Mouse (Mus musculus) urinary bladder, postnatal 14 days (tissue): ENCODE measurements around the gene Cyp4f17.
"Not testable (repeated sequence)": the region's sequence is repeated elsewhere in the genome, so short reads cannot be mapped to it uniquely, and the experiment has no call there.

ENCODE experiments used
- DNase-seq: peaks from one replicate; pipeline ENCODE4 v3.0.0; 2021; ENCODE audit warnings: low spot score

Gene Cyp4f17

GRCm38 (mm10) chr17:32526341-32526740 lies 20.5 kb downstream of the Cyp4f17 start:
- DNase-seq: not testable (repeated sequence)

- no peak for DNase-seq
Observed at GRCm38 (mm10) chr17:32527748-32528147, 21.9 kb downstream of the Cyp4f17 start.

GRCm38 (mm10) chr17:32528408-32529337 lies 22.8 kb downstream of the Cyp4f17 start:
- peak; percentile 90 for DNase-seq

- DNase-seq: not testable (repeated sequence)
Observed at GRCm38 (mm10) chr17:32532356-32532755, 26.5 kb downstream of the Cyp4f17 start.

- DNase-seq: no peak
Observed at GRCm38 (mm10) chr17:32534068-32534467, 28.2 kb downstream of the Cyp4f17 start.

- peak; percentile 93 for DNase-seq
Observed at GRCm38 (mm10) chr17:32536051-32536866, 30.4 kb downstream of the Cyp4f17 start, which contains the start of gene Cyp4f16. Gene Cyp4f16 (plus strand): TSS chr17:32536558.

- no peak for DNase-seq
Observed at GRCm38 (mm10) chr17:32536867-32537250, 31.0 kb downstream of the Cyp4f17 start.

- DNase-seq: not testable (repeated sequence)
Observed at GRCm38 (mm10) chr17:32544792-32545191, 38.9 kb downstream of the Cyp4f17 start.

- DNase-seq: not testable (repeated sequence)
Observed at GRCm38 (mm10) chr17:32550377-32550776, 44.5 kb downstream of the Cyp4f17 start.

- peak; percentile 78 for DNase-seq
Observed at GRCm38 (mm10) chr17:32550900-32551770, 45.3 kb downstream of the Cyp4f17 start.

GRCm38 (mm10) chr17:32553016-32553415 lies 47.2 kb downstream of the Cyp4f17 start:
- DNase-seq: not testable (repeated sequence)

- not testable (repeated sequence) for DNase-seq
Observed at GRCm38 (mm10) chr17:32554368-32554767, 48.5 kb downstream of the Cyp4f17 start.

GRCm38 (mm10) chr17:32563301-32563700 lies 57.5 kb downstream of the Cyp4f17 start:
- not testable (repeated sequence) for DNase-seq

- DNase-seq: not testable (repeated sequence)
Observed at GRCm38 (mm10) chr17:32573286-32573685, 67.4 kb downstream of the Cyp4f17 start.

GRCm38 (mm10) chr17:32577496-32578186 lies 71.8 kb downstream of the Cyp4f17 start:
- no peak for DNase-seq
